Mouse (Mus musculus): ENCODE data around the gene Tnnc2. TPM values are rescaled to one million over a fixed set of nuclear protein-coding genes. Genes with fewer than 3 reads are reported as not detected.

Tnnc2 gene
- total RNA-seq (2021), result not detected

DNA sequence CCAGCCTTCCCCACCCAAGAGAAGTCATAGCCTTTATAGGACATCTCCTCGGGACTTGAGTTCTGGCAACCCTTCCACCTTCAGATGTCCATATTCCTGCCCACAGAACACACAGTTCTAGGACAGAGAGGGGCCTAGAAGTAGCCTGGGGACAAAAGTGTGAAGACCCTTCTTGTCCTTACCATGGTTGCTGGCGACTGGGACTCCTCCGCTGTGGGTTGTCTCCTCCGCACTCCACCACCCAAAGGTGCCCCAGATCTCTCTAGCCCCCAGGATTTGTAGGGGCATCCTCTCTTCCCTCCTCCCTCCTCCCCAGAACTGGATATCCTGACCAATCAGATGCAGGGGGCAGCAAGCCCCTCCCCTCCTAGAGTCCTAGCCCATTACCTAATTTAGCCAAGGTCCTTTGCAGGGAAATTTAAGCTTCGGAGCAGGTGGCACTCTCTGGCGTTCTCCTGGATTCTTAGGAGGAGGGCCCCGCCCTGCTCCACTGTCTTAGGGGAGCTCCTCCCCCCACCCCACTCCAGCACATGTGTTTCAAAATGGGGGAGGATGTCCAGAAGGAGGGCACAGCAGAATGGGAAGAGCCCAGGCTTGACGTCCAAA lies at the start of gene Tnnc2:
Gene Tnnc2, minus strand, starts transcription at position 487 of the 606 bp plus-strand sequence.
- DNase-seq, result no peak
- intact Hi-C loops (cut with DNase I), result no loop called here

DNA sequence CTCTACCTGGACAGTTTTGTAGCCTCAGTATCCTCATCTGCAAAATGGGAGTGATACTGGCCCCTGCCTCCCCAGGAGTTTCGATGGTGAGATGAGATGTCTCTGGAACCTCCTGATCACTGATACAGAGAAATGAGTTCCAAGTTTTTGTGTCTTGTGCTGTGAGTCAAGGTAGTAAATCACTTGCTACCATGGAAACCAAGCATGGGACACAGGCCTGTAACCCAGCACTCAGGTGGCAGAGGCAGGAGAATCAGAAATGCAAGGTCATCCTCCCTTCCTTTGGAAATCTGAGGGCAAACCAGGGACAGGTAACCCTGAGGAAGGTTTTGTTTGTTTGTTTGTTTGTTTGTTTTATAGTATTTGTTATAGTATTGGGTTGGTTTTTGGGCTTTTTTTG lies 49.3 kb upstream of the Tnnc2 start:
- intact Hi-C loops (cut with DNase I), result no loop called here
- no peak for DNase-seq

DNA sequence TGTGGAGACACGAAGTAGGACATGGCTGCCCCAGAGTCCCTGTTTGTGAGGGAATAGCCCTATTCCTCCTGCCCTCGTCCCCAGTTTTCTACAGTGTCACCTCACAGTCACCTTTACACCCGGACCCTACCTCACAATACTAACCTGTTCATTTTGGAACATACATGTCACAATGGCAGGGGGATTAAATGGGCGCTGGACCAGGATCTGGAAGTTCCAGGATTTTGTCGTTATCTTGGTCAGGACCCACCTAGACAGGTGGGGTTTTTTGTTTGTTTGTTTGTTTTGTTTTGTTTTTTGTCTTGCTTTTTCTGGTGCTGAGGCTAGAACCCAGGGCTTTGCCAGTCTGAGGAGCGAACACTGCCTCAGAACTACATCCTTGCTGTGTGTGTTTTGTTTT lies 48.7 kb upstream of the Tnnc2 start, which contains the start of gene Spata25:
Gene Spata25, minus strand, starts transcription at position 101 of the 400 bp plus-strand sequence.
- no peak for DNase-seq
- intact Hi-C loops (cut with DNase I), result no loop called here

DNA sequence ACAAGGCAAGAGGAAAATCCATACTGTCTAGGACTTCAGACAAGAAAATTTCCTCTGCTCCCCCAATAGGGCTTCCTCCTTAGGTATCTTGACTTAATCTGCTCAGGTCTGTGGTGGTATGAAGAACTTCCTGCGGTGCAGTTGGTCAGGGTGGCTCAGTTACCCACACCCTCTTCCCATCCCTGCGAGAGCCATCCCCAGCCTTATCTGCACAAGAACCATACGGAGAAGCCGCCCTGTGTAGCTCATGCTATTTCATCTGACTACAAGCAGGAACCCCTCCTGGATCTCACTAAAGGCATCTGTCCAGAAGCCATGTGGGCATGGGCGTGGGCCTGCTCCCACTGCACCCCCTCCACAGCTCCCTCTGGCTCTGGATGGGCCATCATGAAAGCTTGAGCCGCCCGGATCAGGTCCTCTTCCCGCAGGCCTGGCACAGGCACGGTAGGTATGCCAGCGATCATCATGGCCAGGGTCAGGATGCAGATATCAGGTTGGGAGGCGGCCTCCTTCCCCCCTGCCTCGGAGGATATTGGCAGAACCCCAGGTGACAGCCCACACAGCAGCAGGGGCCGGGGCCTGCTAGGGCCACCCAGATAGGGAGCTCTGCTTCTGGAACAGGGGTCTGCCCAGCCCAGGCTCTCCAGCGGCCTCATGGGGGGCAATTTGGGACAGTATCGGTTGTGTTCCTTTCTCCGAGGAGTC lies 47.5 kb upstream of the Tnnc2 start:
- intact Hi-C loops (cut with DNase I), result no loop called here
- DNase-seq, result no peak

DNA sequence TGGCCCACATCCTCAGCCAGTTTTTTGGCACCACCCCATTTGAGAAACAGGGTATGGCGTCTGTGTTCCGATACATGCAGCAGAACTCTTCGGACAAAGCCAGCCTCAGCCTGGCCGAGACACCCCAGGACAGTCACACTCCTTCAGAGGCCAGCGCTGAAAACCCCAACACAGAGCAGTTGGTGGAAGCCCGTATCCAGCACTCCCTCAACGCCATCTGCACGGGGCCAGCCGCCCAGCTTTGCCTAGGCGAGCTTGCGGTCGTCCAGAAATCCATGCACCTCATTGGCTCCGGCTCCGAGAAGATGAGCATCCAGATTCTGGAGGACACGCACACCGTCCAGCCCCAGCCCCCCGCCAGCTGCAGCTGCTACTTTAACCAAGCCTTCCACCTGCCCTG lies 45.8 kb upstream of the Tnnc2 start:
- intact Hi-C loops (cut with DNase I), result no loop called here
- no peak for DNase-seq

DNA sequence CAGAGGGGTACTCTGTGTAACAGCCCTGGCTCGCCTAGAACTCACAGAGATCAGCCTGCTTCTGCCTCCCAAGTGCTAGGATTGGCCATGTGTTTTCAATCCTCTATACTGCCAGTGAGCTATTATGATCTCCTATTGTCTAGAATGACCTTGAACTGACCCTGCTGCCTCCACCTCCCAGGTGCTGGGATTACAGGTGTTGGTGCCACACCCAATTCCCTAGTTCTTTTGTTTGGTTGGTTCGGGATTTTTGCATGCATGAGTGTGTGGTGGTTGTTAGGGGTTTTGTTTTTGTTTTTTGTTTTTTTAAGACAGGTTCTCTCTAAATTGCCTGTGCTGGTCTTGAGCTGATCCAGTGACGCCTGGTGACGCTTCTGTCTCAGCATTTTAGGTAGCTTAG lies 44.2 kb upstream of the Tnnc2 start:
- intact Hi-C loops (cut with DNase I), result loop anchor here (1.0 kb wide), 1 partner anchor 19 kb away; the partner anchor contains the start of gene Zswim3

DNA sequence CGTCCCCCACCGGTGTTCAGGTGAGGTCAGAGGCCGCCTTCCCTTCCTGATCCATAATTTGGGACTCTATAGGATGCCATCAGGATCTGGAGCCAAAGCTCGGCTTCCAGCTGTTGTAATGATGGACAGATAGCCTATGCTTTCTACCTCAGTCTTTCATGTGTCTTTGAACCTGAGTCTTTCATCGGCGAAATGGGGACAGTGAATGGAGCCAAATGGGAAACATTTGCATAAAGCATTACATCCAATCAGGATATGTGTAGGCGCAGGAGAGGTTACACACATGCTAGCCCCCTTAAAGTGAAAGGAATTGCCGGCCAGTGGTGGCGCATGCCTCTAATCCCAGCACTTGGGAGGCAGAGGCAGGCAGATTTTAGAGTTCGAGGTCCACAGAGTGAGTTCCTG lies 43.4 kb upstream of the Tnnc2 start:
- intact Hi-C loops (cut with DNase I), result loop anchor here (1.0 kb wide), 1 partner anchor 18 kb away; the partner anchor contains the start of gene Zswim3
- DNase-seq, result no peak

More for the DNA sequence above, 44.2 kb upstream of the Tnnc2 start:
- DNase-seq, result no peak

DNA sequence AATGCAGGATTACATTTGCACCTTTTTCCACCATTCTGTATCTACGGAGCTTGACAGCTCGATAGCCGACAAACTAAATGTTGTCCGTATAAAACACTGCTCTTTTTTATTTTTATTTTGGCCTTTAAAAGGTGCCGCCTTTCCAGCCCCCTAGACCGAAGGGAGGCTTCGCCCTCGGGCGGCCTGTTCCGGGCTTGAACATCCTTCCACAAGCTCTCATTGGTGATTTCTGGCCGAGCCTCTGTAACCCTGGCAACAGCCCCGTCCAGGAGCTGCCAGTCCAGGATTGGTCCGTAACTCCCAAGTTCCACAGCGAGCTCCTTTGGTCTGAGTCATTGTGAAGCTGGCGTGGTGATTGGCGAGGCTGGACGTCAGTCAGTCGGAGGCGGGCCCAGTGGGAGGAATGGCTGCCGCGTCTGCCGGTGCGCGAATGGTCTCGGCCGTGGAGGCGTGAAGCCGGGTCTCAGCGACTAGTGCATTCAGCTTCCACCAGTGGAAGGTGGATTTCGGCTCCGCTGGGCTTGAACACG lies 42.9 kb upstream of the Tnnc2 start, which contains the start of gene Zswim1:
Gene Zswim1, plus strand, starts transcription at position 51 of the 530 bp plus-strand sequence.
- intact Hi-C loops (cut with DNase I), result loop anchor here (1.0 kb wide), 1 partner anchor 17 kb away; the partner anchor contains the start of gene Zswim3
- DNase-seq, result peak; percentile 100

DNA sequence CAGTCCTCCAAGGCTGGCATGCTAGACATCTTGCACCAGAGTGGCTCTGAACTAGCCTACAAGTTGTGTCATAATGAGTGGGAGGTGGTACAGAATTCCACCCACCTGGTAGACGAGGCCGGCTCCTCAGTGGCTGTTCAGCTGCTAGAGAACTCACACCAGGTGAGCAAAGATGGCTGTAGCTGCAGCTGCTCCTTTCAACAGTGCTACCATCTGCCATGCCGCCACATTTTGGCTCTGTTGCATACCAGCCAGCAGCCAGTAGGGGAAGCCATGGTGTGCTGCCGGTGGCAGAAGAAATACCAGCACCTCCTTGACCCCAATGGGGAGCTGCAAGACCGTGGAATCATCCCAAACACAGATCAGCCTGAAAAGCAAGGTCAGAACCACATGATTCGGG lies 41.3 kb upstream of the Tnnc2 start:
- intact Hi-C loops (cut with DNase I), result no loop called here
- DNase-seq, result no peak

DNA sequence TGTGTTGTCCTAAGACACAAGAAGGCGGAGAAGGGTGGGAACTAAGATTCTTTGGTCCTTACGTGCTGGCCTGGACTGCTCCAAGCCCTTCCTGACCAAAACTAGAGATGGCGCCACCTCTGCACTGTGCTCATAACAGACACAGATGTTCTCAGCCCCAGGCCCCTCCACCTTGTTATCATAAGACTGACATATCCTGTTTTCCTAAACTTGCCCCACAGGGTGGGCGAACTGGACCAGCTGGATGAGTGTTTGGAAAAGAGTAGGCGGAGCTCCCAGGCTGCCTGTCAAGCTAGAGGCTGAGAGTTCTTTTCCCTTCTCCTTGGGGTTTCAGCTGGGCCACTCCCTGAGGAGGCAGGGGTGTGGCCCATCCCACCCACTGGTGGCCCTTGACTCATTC lies 37.9 kb upstream of the Tnnc2 start:
- no peak for DNase-seq
- intact Hi-C loops (cut with DNase I), result no loop called here

DNA sequence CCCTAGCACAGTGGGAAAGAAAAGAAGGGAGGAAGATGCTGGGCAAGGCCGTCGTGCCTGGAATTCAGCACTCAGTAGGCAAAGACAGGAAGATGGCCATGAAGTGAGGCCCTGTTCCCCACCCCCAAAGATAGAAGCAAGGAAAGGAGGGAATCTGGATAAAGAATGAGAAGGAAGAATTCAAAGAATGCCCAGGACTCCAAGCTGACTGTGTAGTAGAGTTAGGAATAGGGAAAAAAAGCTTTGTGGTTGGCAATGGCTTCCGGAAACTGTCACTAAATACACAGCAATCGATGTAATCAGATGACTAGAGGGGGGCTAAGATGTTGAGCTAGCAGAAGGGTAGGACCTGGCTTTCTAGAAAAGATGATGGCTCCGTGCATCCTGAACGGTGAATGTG lies 37.4 kb upstream of the Tnnc2 start:
- intact Hi-C loops (cut with DNase I), result no loop called here
- DNase-seq, result no peak

DNA sequence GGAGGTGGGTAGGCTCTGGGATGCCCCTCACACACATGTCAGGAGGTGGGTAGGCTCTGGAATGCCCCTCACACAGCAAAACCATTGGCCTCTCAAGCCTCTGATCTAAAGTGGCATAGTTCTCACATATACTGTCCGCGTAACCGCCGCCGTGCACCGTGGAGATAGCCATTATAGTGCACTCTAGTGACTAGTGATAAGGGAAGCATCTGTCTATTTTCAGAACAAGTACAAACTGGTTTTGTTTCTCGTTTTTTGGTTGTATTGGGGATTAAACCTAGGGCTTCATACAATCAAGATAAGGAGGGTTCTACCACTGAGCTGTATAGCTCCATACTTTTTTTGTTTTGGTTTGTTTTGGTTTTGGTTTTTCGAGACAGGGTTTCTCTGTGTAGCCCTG lies 36.1 kb upstream of the Tnnc2 start:
- intact Hi-C loops (cut with DNase I), result no loop called here

DNA sequence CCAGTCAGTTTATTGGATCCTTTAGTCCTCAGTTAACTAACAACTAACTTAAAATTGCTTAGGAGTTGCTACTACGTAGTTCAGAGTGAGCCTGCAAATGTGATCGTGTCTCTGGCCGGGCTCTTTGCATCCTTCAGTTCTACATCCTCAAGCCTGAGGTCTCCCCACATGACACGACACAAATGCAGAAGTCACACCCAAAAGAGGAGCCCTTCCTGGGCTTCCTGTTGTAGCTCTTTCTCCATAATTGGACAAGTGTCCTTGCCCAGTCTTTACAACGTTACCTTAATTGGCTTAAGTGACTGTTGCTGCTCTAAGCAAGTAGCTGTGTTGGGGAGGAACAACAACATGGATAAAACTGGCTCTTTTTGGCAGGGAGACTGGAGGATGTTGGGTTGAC lies 35.6 kb upstream of the Tnnc2 start:
- intact Hi-C loops (cut with DNase I), result no loop called here
- no peak for DNase-seq

More for the DNA sequence above, 36.1 kb upstream of the Tnnc2 start:
- no peak for DNase-seq

DNA sequence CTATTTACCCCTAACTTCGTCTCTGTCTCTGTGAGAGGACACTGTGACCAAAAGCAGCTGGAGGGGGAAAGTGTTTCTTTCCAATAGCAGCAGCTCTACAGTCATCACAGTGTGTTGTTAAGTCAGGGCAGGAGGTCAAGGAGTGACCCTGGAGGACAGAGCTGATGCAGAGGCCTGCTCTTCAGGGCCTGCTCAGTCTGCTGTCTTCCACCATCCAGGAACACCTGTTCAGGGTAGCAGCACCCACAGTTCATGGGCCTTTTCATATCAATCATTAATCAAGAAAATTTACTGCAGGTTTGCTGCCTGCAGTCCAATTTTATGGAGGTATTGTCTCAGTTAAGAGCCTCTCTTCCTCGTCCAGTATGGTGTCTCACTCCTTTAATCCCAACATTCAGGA lies 33.8 kb upstream of the Tnnc2 start:
- intact Hi-C loops (cut with DNase I), result no loop called here
- no peak for DNase-seq

DNA sequence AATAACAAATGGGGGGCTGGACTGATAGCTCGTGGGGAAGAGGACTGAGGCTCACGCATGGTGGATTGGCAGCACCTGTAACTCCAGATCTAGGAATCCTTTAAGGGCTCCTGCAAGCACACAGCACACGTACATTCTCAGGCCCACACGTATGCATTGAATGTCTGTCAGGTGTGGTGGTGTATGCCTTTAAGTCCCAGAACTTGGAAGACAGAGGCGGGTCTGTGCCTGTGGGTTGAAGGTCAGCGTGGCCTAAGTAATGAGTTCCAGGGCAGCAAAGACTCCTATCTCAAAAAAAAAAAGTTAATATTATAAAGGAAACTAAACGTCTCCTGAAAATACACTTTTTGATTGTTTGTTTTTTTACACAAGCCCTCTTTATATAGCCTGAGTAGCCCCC lies 26.8 kb upstream of the Tnnc2 start:
- intact Hi-C loops (cut with DNase I), result no loop called here
- DNase-seq, result no peak

DNA sequence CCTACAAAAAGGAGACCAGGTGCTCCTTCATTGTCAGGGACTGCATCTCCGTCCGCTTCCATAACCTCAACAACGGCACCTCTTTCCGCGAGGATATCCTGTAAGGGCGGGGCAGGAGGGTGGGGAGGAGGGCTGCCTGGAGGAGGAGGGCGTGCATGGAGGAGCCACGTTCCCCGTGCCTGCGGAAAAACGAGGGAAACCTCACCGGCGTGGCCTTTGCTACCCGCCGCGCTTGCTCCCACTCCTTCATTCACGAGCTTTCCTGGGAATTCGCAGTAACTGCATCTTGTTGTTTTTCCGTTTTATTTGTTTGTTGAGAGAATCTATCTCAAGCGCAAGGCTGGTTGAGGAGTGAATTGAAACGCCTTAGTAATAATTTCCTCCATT lies 25.6 kb upstream of the Tnnc2 start:
- DNase-seq, result no peak
- intact Hi-C loops (cut with DNase I), result loop anchor here (1.0 kb wide), 1 partner anchor 18 kb away; no protein-coding TSS in a partner anchor

DNA sequence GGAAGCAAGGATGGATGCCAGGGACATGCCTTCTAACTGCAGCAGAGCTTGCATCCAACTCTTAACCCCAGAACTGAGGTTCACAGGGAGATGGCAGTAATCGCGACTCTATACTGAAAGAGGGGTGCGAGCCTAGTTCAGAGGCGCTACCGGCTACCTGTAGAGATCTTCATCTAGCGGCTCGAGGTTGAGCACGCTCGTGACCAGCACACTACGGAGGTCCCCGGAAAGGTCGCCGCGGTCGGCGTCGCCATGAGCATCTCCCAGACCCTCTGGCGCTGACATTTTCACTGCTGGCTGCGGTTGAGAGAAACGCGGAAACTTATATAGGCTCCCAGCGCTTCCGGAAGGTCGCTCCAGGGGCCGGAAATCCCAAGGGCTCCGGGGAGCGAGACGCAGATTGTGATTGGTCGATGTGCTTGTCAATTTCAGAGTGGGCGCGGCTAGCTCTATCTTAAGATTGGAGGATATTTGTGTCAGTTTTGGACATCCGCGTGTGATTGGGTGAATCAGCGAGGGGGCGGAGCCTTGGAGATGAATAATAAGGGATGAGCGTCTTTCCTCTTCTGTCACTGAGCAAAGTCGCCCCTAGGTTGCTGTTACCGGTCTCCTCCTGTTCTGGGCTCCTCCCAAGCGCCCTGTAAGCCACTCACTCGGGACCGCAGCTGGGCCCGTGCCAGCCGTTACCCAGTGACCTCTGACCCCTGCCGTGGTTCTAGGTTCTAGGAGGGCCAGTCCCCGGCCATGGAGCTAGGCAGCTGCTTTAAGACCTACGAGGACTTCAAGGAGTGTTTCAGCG lies 25.0 kb upstream of the Tnnc2 start, which contains the start of the genes Acot8 and Zswim3:
Gene Acot8, minus strand, starts transcription at position 350 of the 799 bp plus-strand sequence.
Gene Zswim3, plus strand, starts transcription at position 566 of the 799 bp plus-strand sequence.
- peak; percentile 99 for DNase-seq
- intact Hi-C loops (cut with DNase I), result loop anchor here (1.0 kb wide), 1 partner anchor 19 kb away; no protein-coding TSS in a partner anchor

DNA sequence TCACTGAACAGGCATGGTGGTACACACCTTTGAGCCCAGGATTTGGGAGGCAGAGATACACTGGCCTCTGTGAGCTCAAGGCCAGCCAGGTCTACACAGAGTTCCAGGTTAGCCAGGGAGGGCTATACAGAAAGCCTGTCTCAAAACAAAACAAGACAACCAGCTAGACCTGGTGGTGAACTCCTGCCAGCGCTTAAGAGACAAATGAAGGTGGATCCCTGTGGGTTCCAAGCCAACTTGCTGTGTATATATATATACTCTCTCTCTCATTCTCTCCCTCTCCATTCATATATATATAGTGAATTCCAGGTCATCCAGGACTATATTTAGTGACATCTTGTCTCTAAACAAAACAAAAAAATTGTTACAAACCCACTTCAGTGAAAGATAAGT lies 24.1 kb upstream of the Tnnc2 start:
- no peak for DNase-seq
- intact Hi-C loops (cut with DNase I), result no loop called here

DNA sequence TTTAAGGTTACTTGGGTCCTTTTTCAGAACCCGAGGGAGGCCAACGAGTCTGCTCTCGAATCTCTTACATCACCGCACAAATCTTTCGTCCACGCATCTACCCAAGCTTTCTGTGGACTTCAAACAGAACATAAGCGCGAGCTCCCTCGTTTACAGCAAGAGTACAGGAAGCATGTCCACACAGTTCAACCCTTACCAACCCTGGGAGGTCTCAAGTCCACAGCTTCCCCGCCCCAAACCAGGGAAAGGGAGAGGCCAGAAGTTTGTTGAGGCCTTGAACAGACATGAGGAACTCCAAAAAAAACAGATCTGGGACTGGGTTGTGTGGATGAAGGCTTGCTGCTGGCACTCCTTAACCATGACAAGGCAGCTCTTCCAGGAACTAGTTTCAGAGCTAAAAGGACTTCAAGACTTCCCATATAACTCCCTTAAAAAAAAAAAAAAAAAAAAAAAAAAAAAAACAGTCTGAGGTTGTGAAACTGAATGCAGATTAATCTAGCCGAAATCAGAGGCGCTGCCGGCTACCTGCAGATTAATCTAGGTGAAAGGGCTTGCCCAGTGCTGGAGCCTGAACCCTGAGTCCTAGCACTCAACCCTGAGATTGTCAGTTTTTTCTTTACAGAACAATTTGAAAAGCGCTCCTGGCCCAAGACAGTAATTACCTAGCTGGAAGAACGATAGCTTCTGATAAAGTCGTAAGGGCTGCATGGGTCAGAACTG lies 23.6 kb upstream of the Tnnc2 start:
- intact Hi-C loops (cut with DNase I), result no loop called here
- no peak for DNase-seq
